9 mouse cellular contexts compared by ENCODE assay signal in genomic region chr11:62630225-62630821, GRCm38 (mm10). TPM values are rescaled to one million over a fixed set of nuclear protein-coding genes. Genes with fewer than 3 reads are reported as not detected.
A peak's percentile ranks its signal among the peaks of the same experiment; 100 is the strongest.
DNase-seq lines count a peak whose midpoint lies in the region; ATAC-seq lines count a peak whose summit lies in the region.
"Had no signal": no experiment of that assay in that cellular context is flagged by ENCODE, and none has a peak within 500 bp of the region (broad histone marks: within the 10 kb centered on the region; RNA-seq: fewer than 3 reads in every experiment).

No protein-coding gene starts in this region.

- 5% methylated on average over 11 of the region's 11 CpGs for WGBS in lung, embryonic 16.5 days
- WGBS in forebrain, embryonic 14.5 days: under 1% methylated on average over 11 of the region's 11 CpGs
- WGBS in limb, embryonic 12.5 days: 1% methylated on average over 11 of the region's 11 CpGs
- WGBS in stomach, embryonic 16.5 days: 10% methylated on average over 11 of the region's 11 CpGs

- peak; percentile 18; the same call in 1 of the 2 replicates for ATAC-seq in lung, embryonic 16.5 days (ENCODE audit: low read depth)
- peak; percentile 72 for ATAC-seq in forebrain, embryonic 14.5 days
- no peak for ATAC-seq in limb, embryonic 12.5 days (ENCODE audit: insufficient number of reproducible peaks, insufficient read depth, low FRiP score, low TSS enrichment, low read depth)
- 0 out of 2 replicates have a peak, but pooled peaks have one; percentile 11 for ATAC-seq in stomach, embryonic 16.5 days (ENCODE audit: insufficient read depth, low FRiP score)

- H3K27ac ChIP-seq in lung, embryonic 16.5 days (ENCODE audit: low read length): no peak overlapping the region
- peak overlapping the region; percentile 78 for H3K27ac ChIP-seq in forebrain, embryonic 14.5 days (ENCODE audit: low read depth, low read length)
- peak overlapping the region; percentile 83 for H3K27ac ChIP-seq in limb, embryonic 12.5 days
- no peak overlapping the region; the same call in 1 of the 2 replicates for H3K27ac ChIP-seq in stomach, embryonic 16.5 days (ENCODE audit: low read length)

- DNase-seq in lung, postnatal 25 days (ENCODE audit: low spot score): no peak
- DNase-seq in forebrain, embryonic 14.5 days (ENCODE audit: low spot score): peak; percentile 61
- no peak for DNase-seq in cerebellum, adult 11 months
- no peak for DNase-seq in adrenal gland, postnatal 4 days (ENCODE audit: low spot score in 2 of 2)
- DNase-seq: lung, postnatal 36 days had no signal

- H3K9ac ChIP-seq in lung, embryonic 16.5 days (ENCODE audit: low read length): no peak overlapping the region
- peak overlapping the region; percentile 49; the same call in 1 of the 2 replicates for H3K9ac ChIP-seq in forebrain, embryonic 14.5 days (ENCODE audit: low read length)
- H3K9ac ChIP-seq in limb, embryonic 12.5 days (replicated peaks): peak overlapping the region; percentile 48
- H3K9ac ChIP-seq in stomach, embryonic 16.5 days (ENCODE audit: low read length): peak overlapping the region; percentile 37

- H3K9me3 ChIP-seq in lung, embryonic 16.5 days (ENCODE audit: control insufficient read depth, low read length): no peaks in the 10 kb centered on the region
- no peaks in the 10 kb centered on the region for H3K9me3 ChIP-seq in forebrain, embryonic 14.5 days (replicated peaks; ENCODE audit: control insufficient read depth, low read length)
- H3K9me3 ChIP-seq in limb, embryonic 12.5 days: no peaks in the 10 kb centered on the region
- no peaks in the 10 kb centered on the region for H3K9me3 ChIP-seq in stomach, embryonic 16.5 days (replicated peaks; ENCODE audit: control insufficient read depth, low read length)

- peaks cover 14% of the 10 kb centered on the region for H3K4me1 ChIP-seq in lung, embryonic 16.5 days (replicated peaks; ENCODE audit: control insufficient read depth, insufficient read depth, low read length)
- peaks cover 26% of the 10 kb centered on the region for H3K4me1 ChIP-seq in forebrain, embryonic 14.5 days (ENCODE audit: control insufficient read depth, insufficient read depth, low read length)
- peaks cover 58% of the 10 kb centered on the region for H3K4me1 ChIP-seq in limb, embryonic 12.5 days (replicated peaks)
- peaks cover 21% of the 10 kb centered on the region for H3K4me1 ChIP-seq in stomach, embryonic 16.5 days (ENCODE audit: control insufficient read depth, insufficient read depth, low read length)

- no peaks in the 10 kb centered on the region for H3K36me3 ChIP-seq in lung, embryonic 16.5 days (ENCODE audit: control insufficient read depth, insufficient read depth, low read length)
- H3K36me3 ChIP-seq in forebrain, embryonic 14.5 days (ENCODE audit: control insufficient read depth, insufficient read depth, low read length): no peaks in the 10 kb centered on the region
- no peaks in the 10 kb centered on the region for H3K36me3 ChIP-seq in limb, embryonic 12.5 days
- no peaks in the 10 kb centered on the region for H3K36me3 ChIP-seq in stomach, embryonic 16.5 days (ENCODE audit: control insufficient read depth, insufficient read depth, low read length)

- no peak overlapping the region for H3K4me3 ChIP-seq in lung, embryonic 16.5 days (ENCODE audit: low read length)
- peak overlapping the region; percentile 3; the same call in 1 of the 2 replicates for H3K4me3 ChIP-seq in forebrain, embryonic 14.5 days (ENCODE audit: low read depth, low read length)
- H3K4me3 ChIP-seq in limb, embryonic 12.5 days (replicated peaks): peak overlapping the region; percentile 16
- H3K4me3 ChIP-seq in stomach, embryonic 16.5 days (replicated peaks; ENCODE audit: low read length): no peak overlapping the region
- H3K4me3 ChIP-seq: erythroblast, embryonic 14.5 days had no signal

- H3K4me2 ChIP-seq in lung, embryonic 16.5 days (ENCODE audit: low read depth, low read length): no peak overlapping the region
- peak overlapping the region; percentile 44 for H3K4me2 ChIP-seq in forebrain, embryonic 14.5 days (ENCODE audit: low read length)
- H3K4me2 ChIP-seq in limb, embryonic 12.5 days: peak overlapping the region; percentile 50
- 0 out of 2 replicates have a peak overlapping the region, but pooled peaks have one; percentile 20 for H3K4me2 ChIP-seq in stomach, embryonic 16.5 days (ENCODE audit: low read depth, low read length)

- H3K27me3 ChIP-seq in lung, embryonic 16.5 days (ENCODE audit: control insufficient read depth, insufficient read depth, low read depth, low read length): no peaks in the 10 kb centered on the region
- no peaks in the 10 kb centered on the region for H3K27me3 ChIP-seq in forebrain, embryonic 14.5 days (replicated peaks; ENCODE audit: control insufficient read depth, insufficient read depth, low read length)
- H3K27me3 ChIP-seq in limb, embryonic 12.5 days: no peaks in the 10 kb centered on the region
- no peaks in the 10 kb centered on the region for H3K27me3 ChIP-seq in stomach, embryonic 16.5 days (ENCODE audit: control insufficient read depth, insufficient read depth, low read length)

RNA-seq across cellular contexts. Expression of gene Lrrc75a, which starts 18.0 kb away (rescaled TPM):
- 10.6 and 11.8 TPM in 2 replicates for polyA plus RNA-seq in lung, embryonic 16.5 days (2015; fragmentation: Nextera tagmentation; extraction: Ambion mirVana)
- 9.6 and 9.9 TPM in 2 replicates for polyA plus RNA-seq in forebrain, embryonic 14.5 days (2014; fragmentation: Nextera tagmentation; extraction: Ambion mirVana)
- polyA plus RNA-seq in limb, embryonic 12.5 days (2016; fragmentation: Nextera tagmentation; extraction: Ambion mirVana): 19.2 and 23.2 TPM in 2 replicates
- 5.3 and 5.6 TPM in 2 replicates for polyA plus RNA-seq in stomach, embryonic 16.5 days (2015; fragmentation: Nextera tagmentation; extraction: Ambion mirVana)
- 10 to 100 TPM; 47.8 to 53.0 TPM for total RNA-seq in adrenal gland, postnatal 4 days (2021)

RNA-seq across cellular contexts. Expression of gene Mmgt2, which starts 18.1 kb away (rescaled TPM):
- polyA plus RNA-seq in lung, embryonic 16.5 days (2015; fragmentation: Nextera tagmentation; extraction: Ambion mirVana): 34.6 and 38.1 TPM in 2 replicates
- 27.4 and 29.7 TPM in 2 replicates for polyA plus RNA-seq in forebrain, embryonic 14.5 days (2014; fragmentation: Nextera tagmentation; extraction: Ambion mirVana)
- 59.9 and 61.2 TPM in 2 replicates for polyA plus RNA-seq in limb, embryonic 12.5 days (2016; fragmentation: Nextera tagmentation; extraction: Ambion mirVana)
- polyA plus RNA-seq in stomach, embryonic 16.5 days (2015; fragmentation: Nextera tagmentation; extraction: Ambion mirVana): 39.6 and 42.1 TPM in 2 replicates
- total RNA-seq in adrenal gland, postnatal 4 days (2021): 10 to 100 TPM; 49.0 to 53.5 TPM

RNA-seq across cellular contexts. Expression of gene Trpv2, which starts 56.0 kb away (rescaled TPM):
- polyA plus RNA-seq in lung, embryonic 16.5 days (2015; fragmentation: Nextera tagmentation; extraction: Ambion mirVana): 4.8 and 4.9 TPM in 2 replicates
- 13.2 and 17.0 TPM in 2 replicates for polyA plus RNA-seq in forebrain, embryonic 14.5 days (2014; fragmentation: Nextera tagmentation; extraction: Ambion mirVana)
- polyA plus RNA-seq in limb, embryonic 12.5 days (2016; fragmentation: Nextera tagmentation; extraction: Ambion mirVana): 0.88 and 1.2 TPM in 2 replicates
- 20.9 and 22.2 TPM in 2 replicates for polyA plus RNA-seq in stomach, embryonic 16.5 days (2015; fragmentation: Nextera tagmentation; extraction: Ambion mirVana)
- 1 to 10 TPM; 3.4 to 4.2 TPM for total RNA-seq in adrenal gland, postnatal 4 days (2021)

Comparison
In these comparisons a context has a peak if more than half of its experiments do, and no peak if none do; other contexts are left out.
1. H3K27ac ChIP-seq: peak in forebrain, embryonic 14.5 days (single experiment) and limb, embryonic 12.5 days (single experiment); none in lung, embryonic 16.5 days (single experiment) and stomach, embryonic 16.5 days (single experiment).
2. H3K4me3 ChIP-seq: peak in forebrain, embryonic 14.5 days (single experiment) and limb, embryonic 12.5 days (single experiment); none in lung, embryonic 16.5 days (single experiment) and stomach, embryonic 16.5 days (single experiment).